Mouse (Mus musculus): Measurements from ENCODE around the gene Slc27a3. TPM values are rescaled to one million over a fixed set of nuclear protein-coding genes. Genes with fewer than 3 reads are reported as not detected.

Gene Slc27a3
- total and polyA plus RNA-seq, 3 experiments = 1.9 to 2.8 TPM; not detected in 1

- no peak for TF ChIP-seq UBTF (IDR thresholded peaks at IDR 0.05; ENCODE audit: borderline replicate concordance, insufficient read depth, low read depth, low read length)
- no peak for TF ChIP-seq USF1 (IDR thresholded peaks at IDR 0.05; ENCODE audit: low read depth, low read length)
- TF ChIP-seq ZKSCAN1 (IDR thresholded peaks at IDR 0.05; ENCODE audit: low read depth, low read length) = no peak
- no peak for TF ChIP-seq CTCF (IDR thresholded peaks at IDR 0.05 in 2 of 3, conservative IDR thresholded peaks at IDR 0.05 in 1 of 3; ENCODE audit: control insufficient read depth in 1 of 3, insufficient read depth in 1 of 3, low read depth in 2 of 3, low read length in 3 of 3, poor library complexity in 1 of 3, severe bottlenecking in 1 of 3)
- TF ChIP-seq MAFK (IDR thresholded peaks at IDR 0.05; ENCODE audit: borderline replicate concordance, low read depth, low read length) = no peak
- no peak for TF ChIP-seq ZC3H11A (IDR thresholded peaks at IDR 0.05; ENCODE audit: low read depth, low read length)
- no peak for TF ChIP-seq GABPA (IDR thresholded peaks at IDR 0.05; ENCODE audit: low read depth, low read length)
- no peak for TF ChIP-seq CHD1 (IDR thresholded peaks at IDR 0.05; ENCODE audit: low read depth, low read length)
- TF ChIP-seq TAL1 (IDR thresholded peaks at IDR 0.05; ENCODE audit: low read length) = no peak
- no peak for TF ChIP-seq TCF12 (IDR thresholded peaks at IDR 0.05; ENCODE audit: low read depth, low read length)
- Histone ChIP-seq H3K27ac (ENCODE audit: control insufficient read depth, low read depth, low read length) (no peak overlapping the region), H3K36me3 (ENCODE audit: control insufficient read depth in 1 of 2, insufficient read depth in 2 of 2, low read length in 2 of 2) (no peaks in the 10 kb centered on the region), H3K9me3 (replicated peaks; ENCODE audit: insufficient read depth, low read length) (no peaks in the 10 kb centered on the region), H3K4me1 (ENCODE audit: control insufficient read depth in 1 of 2, insufficient read depth in 2 of 2, low read length in 2 of 2) (peaks cover 0 to 6% of the 10 kb centered on the region in 2 experiments; a peak in 3 of 4 replicates), H3K79me2 (ENCODE audit: control insufficient read depth, insufficient read depth, low read length, poor library complexity) (no peaks in the 10 kb centered on the region), H3K27me3 (ENCODE audit: control insufficient read depth in 1 of 2, insufficient read depth in 2 of 2, low read length in 2 of 2) (no peaks in the 10 kb centered on the region), H3K4me3 (ENCODE audit: control insufficient read depth in 1 of 2, insufficient read depth in 1 of 2, low read depth in 2 of 2, low read length in 2 of 2) (no peak overlapping the region), H3K9ac (ENCODE audit: control insufficient read depth, low read depth, low read length, poor library complexity, severe bottlenecking) (no peak overlapping the region)
- DNase-seq (ENCODE audit: low read depth, low spot score) = no peak
These were observed 13.5 kb downstream of the Slc27a3 start for GRCm38 (mm10) chr3:90376247-90376585.

DNA sequence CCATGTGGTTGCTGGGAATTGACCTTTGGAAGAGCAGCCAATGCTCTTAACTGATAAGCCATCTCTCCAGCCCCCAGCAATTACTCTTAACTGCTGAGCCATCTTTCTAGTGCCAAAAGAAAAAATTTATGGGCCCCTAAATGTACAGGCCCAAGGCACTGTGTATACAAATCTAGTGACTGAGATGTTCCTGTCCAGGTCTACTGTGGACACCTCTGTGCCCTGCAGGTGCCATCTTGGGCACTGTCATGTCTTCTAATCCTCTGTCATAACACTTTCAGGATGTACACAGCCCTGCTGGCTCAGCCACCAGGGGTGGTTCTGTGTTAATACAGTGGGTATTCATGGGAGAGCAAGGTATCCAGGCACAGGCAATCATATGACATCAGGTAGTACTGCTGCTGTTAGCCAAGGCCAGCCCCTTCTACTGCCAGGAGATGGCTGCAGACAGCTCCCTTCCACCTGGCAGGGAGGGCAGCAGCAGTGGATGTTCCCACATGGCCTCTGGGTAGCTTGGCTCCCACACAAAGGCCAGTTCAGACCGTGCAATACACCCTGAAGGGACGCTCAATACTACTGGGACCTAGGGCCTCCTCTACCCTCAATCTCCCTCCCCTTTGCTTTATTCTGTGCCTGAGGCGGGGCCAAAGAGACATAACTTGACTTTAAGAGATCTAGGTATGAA, 14.0 kb downstream of the Slc27a3 start:
- DNase-seq (ENCODE audit: low read depth, low spot score) = no peak
- H3K9ac ChIP-seq (ENCODE audit: control insufficient read depth, low read depth, low read length, poor library complexity, severe bottlenecking) = no peak overlapping the region
- H3K27ac ChIP-seq (ENCODE audit: control insufficient read depth, low read depth, low read length) = no peak overlapping the region
- TF ChIP-seq MAX (IDR thresholded peaks at IDR 0.05; ENCODE audit: low read length) = no peak
- TF ChIP-seq SMC3 (IDR thresholded peaks at IDR 0.05; ENCODE audit: low read depth, low read length) = no peak
- TF ChIP-seq CHD2 (IDR thresholded peaks at IDR 0.05; ENCODE audit: low read length) = no peak
- no peak for TF ChIP-seq TAL1 (IDR thresholded peaks at IDR 0.05; ENCODE audit: low read length)
- no peak for TF ChIP-seq RCOR1 (IDR thresholded peaks at IDR 0.05; ENCODE audit: low read depth, low read length)
- no peak for TF ChIP-seq USF1 (IDR thresholded peaks at IDR 0.05; ENCODE audit: low read depth, low read length)
- H3K4me1 ChIP-seq (ENCODE audit: control insufficient read depth in 1 of 2, insufficient read depth in 2 of 2, low read length in 2 of 2) = peaks cover 0 to 6% of the 10 kb centered on the region in 2 experiments; a peak in 3 of 4 replicates
- H3K36me3 ChIP-seq (ENCODE audit: control insufficient read depth in 1 of 2, insufficient read depth in 2 of 2, low read length in 2 of 2) = no peaks in the 10 kb centered on the region
- no peaks in the 10 kb centered on the region for H3K27me3 ChIP-seq (ENCODE audit: control insufficient read depth in 1 of 2, insufficient read depth in 2 of 2, low read length in 2 of 2)
- H3K79me2 ChIP-seq (ENCODE audit: control insufficient read depth, insufficient read depth, low read length, poor library complexity) = no peaks in the 10 kb centered on the region
- no peaks in the 10 kb centered on the region for H3K9me3 ChIP-seq (replicated peaks; ENCODE audit: insufficient read depth, low read length)
- H3K4me3 ChIP-seq (ENCODE audit: control insufficient read depth in 1 of 2, insufficient read depth in 1 of 2, low read depth in 2 of 2, low read length in 2 of 2) = no peak overlapping the region

DNA sequence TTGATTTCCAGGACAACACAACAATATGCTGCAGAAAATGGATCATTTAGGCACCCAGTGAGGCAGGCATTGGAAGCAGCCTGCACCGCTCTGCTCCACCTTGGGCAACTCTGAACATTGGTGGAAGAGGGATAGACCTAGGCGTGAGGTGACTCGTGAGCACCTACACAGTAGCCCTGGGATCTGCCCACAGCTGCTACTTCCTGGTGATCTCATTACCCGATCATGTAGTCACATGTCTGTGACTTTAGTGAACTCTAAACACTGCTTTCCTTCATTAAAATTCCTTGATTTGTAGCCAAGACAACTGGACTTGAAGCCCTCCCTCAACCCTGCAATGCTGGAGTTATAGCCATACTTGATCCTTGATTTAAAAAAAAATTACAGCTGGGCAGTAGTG, 15.4 kb downstream of the Slc27a3 start:
- Histone ChIP-seq H3K4me1 (ENCODE audit: control insufficient read depth in 1 of 2, insufficient read depth in 2 of 2, low read length in 2 of 2) (peaks cover 0 to 6% of the 10 kb centered on the region in 2 experiments; a peak in 3 of 4 replicates), H3K27ac (ENCODE audit: control insufficient read depth, low read depth, low read length) (no peak overlapping the region), H3K9me3 (replicated peaks; ENCODE audit: insufficient read depth, low read length) (no peaks in the 10 kb centered on the region), H3K9ac (ENCODE audit: control insufficient read depth, low read depth, low read length, poor library complexity, severe bottlenecking) (no peak overlapping the region), H3K36me3 (ENCODE audit: control insufficient read depth in 1 of 2, insufficient read depth in 2 of 2, low read length in 2 of 2) (no peaks in the 10 kb centered on the region), H3K79me2 (ENCODE audit: control insufficient read depth, insufficient read depth, low read length, poor library complexity) (no peaks in the 10 kb centered on the region), H3K4me3 (ENCODE audit: control insufficient read depth in 1 of 2, insufficient read depth in 1 of 2, low read depth in 2 of 2, low read length in 2 of 2) (no peak overlapping the region), H3K27me3 (ENCODE audit: control insufficient read depth in 1 of 2, insufficient read depth in 2 of 2, low read length in 2 of 2) (no peaks in the 10 kb centered on the region)
- TF ChIP-seq MAZ (IDR thresholded peaks at IDR 0.05; ENCODE audit: low read depth, low read length) (no peak), NELFE (IDR thresholded peaks at IDR 0.05; ENCODE audit: low read depth, low read length) (no peak), UBTF (IDR thresholded peaks at IDR 0.05; ENCODE audit: borderline replicate concordance, insufficient read depth, low read depth, low read length) (no peak), ZC3H11A (IDR thresholded peaks at IDR 0.05; ENCODE audit: low read depth, low read length) (no peak), HCFC1 (IDR thresholded peaks at IDR 0.05; ENCODE audit: low read depth, low read length) (no peak), ZKSCAN1 (IDR thresholded peaks at IDR 0.05; ENCODE audit: low read depth, low read length) (no peak), KAT2A (conservative IDR thresholded peaks at IDR 0.05; ENCODE audit: low read depth, low read length) (no peak)
- DNase-seq (ENCODE audit: low read depth, low spot score) = no peak
